Mouse (Mus musculus) embryo, embryonic 11.5 days (tissue): ENCODE data around the gene Gdf15.

ENCODE experiments used
- DNase-seq: peaks from one replicate; pipeline ENCODE4 v3.0.0-alpha.2; 2012; ENCODE audit warnings: low read depth, low spot score

The Gdf15 gene

GRCm38 (mm10) chr8:70606780-70607602 lies 25.3 kb downstream of the Gdf15 start:
- no peak for DNase-seq

GRCm38 (mm10) chr8:70605871-70606779 lies 26.1 kb downstream of the Gdf15 start:
- DNase-seq = no peak

DNA sequence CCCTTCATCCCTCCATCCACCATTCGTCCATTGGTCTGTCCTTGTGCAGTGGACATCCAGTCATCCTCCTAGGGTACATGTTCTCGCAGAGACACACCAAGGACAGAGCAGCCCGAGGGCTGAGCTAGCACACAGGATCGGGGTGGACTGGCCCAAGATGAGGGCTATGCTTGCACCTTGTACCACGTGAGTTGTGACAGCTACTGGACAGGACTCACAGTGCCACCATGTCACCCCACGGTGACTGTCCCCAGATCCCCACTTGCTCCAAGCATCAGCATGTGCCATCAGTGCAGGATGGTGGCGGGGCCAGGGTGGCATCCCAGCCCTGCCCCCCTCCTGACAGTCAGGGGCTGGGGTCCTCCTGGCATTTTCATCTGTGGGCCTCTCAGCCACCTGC lies 27.7 kb downstream of the Gdf15 start:
- no peak for DNase-seq

DNA sequence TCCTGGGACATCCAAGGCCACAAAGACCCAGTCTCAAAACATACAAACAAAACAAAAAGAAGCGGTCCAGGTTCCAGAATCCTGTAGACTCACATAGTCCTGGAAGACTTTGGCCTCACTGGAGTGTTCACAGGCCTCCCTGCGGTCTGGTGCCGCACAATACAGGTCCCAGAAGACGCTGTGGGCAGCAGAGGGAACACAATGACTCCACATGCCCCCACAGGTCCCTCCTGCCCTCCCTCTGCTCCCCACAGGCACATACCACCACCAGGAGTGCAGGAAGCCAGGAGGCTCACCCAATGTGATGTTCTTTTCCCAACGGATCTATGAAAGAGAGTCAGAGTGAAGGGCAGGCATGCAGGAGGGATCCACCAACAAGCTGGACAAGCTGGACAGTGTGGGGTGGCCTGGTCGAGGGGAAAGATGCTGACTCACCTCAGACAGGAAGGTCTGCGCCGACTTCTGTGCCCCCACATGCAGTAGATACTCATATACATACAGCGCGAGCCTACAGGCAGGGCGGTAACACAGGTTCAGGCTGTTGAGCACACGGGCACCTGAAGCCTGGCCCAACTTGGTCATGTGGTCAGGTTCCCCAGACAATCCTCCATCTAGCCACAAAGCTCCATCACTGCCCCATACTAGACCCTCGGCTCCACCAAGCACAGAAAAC lies 30.0 kb downstream of the Gdf15 start:
- no peak for DNase-seq

DNA sequence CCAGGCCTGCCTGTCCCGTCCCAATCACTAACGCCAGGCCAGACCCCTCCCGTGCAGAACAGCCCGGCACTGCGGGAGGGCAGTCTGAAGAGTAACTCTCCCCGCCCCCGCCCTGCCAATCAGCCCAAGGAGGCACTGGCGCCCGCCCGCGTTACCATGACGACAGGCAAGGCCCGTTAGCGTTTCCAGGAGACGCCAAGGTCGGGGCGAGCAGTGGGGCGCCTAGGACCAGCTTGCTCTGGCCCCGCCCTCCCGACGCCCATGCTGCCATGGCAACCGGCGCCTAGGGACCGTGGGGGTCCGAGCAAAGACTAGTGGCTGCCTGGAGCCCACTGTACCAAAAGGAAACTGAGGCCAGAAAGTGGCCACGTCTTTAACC lies 31.0 kb downstream of the Gdf15 start:
- DNase-seq = peak; percentile 92

GRCm38 (mm10) chr8:70600473-70601270 lies 31.6 kb downstream of the Gdf15 start:
- DNase-seq = no peak

DNA sequence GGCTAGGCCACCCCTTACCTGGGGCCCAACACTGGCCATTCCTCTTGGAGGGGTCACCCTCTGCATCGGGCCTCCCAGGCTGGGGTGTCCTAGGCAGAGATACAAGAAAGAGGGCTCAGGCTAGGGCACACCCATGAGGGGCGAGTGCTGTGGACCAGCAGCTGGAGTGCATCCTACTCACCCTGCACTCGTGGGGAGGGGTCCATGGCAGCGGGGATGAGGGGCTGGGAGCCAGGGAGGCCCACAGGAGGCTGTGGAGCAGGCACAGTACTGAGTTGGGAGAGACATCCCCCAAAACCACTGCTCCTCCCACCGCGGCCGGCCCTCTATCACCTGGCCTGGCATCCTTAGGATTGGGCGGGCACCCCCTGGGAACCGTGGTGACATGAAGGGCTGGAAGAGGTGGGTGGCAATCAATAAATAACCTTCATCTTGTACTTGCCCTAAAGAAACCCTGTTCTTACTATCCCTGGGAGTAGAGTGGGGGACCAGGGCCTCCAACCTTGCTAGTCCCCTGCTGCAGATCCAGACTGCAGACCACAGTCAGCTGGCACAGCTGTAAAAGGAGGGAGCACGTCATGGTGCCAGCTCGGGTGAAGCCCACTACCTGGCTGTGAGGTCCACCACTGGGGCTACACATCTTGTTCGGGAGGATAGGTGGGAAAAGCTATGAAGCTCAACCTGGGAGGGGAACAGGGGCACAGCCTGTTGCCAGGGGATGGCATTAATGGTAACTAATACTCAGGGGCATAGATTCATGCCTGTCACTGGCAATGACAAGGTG lies 32.6 kb downstream of the Gdf15 start:
- no peak for DNase-seq

GRCm38 (mm10) chr8:70598722-70599121 lies 33.5 kb downstream of the Gdf15 start:
- no peak for DNase-seq

DNA sequence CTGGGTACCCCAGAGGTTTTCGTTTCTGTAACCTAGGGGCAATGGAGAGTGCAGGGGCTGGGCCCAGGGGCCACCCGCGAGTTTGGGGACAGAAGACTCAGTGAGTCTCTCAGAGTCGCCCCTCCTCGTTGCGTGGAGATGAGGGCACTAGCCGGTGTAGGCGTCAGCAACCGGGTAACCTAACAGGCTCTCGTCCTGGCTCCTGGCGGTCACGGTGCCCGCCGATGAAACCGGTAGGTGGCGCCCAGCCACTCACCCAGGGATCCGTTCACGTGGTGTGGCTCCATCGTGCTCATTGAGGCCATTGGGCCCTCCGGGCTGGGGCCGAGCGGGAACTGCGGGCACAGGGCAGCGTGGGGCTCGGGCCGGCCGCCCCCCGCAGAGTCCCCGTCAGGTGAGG lies 34.0 kb downstream of the Gdf15 start:
- DNase-seq = no peak

GRCm38 (mm10) chr8:70597417-70598272 lies 34.6 kb downstream of the Gdf15 start:
- no peak for DNase-seq

DNA sequence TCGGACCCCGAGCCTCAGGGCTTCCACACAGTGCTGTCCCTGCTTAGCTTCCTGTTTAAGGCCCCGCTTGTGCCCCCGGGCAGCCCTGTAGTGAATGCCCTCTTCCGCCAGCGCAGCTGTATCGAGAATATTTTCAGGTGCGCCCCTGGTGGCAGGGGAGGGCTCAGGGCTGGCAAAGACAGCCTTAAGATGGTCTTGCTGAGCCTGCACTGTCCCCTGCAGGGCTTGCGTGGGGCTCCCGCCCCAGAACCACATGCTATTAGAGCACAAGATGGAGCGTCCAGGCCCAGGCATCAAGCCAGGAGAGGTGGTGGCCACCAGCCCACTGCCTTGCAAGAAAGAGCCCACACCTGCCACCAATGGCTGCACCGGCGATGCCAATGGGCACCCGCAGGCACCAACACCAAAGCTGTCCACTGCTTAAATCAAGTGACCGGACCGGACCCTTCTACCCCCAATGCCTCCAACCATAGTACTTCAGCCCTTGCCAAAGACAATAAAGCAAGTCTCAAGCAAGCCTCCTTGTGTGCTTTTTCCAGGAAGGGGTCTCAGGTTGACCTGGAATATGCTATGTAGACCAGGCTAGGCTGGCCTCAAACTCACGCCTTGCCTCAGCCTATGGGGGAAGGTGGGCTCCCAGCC lies 35.4 kb downstream of the Gdf15 start:
- no peak for DNase-seq

GRCm38 (mm10) chr8:70596216-70596615 lies 36.0 kb downstream of the Gdf15 start:
- no peak for DNase-seq

DNA sequence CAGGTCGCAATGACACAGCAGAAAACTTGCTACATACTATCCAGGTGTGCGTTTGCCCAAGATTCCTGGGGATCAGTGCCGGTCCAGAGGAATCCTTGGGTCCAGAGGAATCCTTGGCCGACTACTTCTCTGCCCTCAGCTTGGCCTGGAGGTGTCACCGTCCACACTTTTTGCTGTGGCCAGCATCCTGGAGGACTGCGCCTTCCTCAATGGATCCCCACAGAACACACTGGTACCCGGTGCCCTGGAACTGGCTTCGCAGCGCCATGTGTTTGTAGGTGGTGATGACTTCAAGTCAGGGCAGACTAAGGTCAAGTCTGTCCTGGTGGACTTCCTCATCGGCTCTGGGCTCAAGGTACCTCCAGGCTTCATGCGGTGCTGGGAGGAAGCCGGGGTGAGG lies 36.4 kb downstream of the Gdf15 start:
- no peak for DNase-seq

GRCm38 (mm10) chr8:70594621-70595564 lies 37.4 kb downstream of the Gdf15 start:
- DNase-seq = no peak

- peak; percentile 96 for DNase-seq
These were observed 38.2 kb downstream of the Gdf15 start, which contains the start of gene Isyna1 for GRCm38 (mm10) chr8:70593961-70594609. Gene Isyna1, plus strand, starts transcription at chr8:70594373.

GRCm38 (mm10) chr8:70593173-70593572 lies 39.1 kb downstream of the Gdf15 start:
- DNase-seq = no peak

DNA sequence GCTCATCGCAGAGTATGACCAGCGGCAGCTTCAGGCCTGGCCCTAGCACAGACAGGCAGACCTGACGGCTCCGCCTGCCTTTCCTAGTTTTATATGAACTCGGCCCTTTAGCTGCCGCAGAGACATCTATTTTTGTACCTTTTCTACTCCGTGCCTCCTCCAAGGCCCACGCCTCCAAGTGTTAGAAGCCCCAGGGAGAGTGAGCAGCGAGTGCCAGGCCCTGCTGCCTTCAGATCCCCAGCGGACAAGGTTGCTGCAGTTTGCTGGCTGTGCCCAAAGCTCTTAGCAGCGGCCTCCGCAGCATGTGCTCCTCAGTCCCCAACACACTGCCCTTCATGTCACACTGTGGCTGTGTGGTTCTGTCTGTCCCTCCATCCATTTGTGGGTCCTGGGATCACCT lies 40.7 kb downstream of the Gdf15 start:
- DNase-seq = no peak
